Mouse (Mus musculus) ES-E14 (cell line): Measurements from ENCODE around the gene Ankrd13b. TPM values are rescaled to one million over a fixed set of nuclear protein-coding genes. Genes with fewer than 3 reads are reported as not detected.

Experiments
- DNase-seq: peaks from one replicate; pipeline ENCODE4 v3.0.0-alpha.2; 2013; ENCODE audit warnings: low read depth, low spot score
- H3K27ac ChIP-seq: 2 replicates; pipeline ENCODE4 v1.5.1; 2012; ENCODE audit warnings: low read depth, mild to moderate bottlenecking, low read length, moderate library complexity, mixed read lengths; ENCODE audit not compliant: poor library complexity, insufficient read depth, severe bottlenecking
- H3K36me3 ChIP-seq: 2 replicates; pipeline ENCODE4 v1.6.1; 2012; ENCODE audit warnings: mild to moderate bottlenecking, low read length, moderate library complexity, mixed read lengths; ENCODE audit not compliant: control insufficient read depth, poor library complexity, insufficient read depth, severe bottlenecking
- H3K4me1 ChIP-seq, 2 experiments: fragments of 150-350 bp in 1 of 2; sonication (generic) in 1 of 2; 2 replicates each; pipeline ENCODE4 v1.6.1; 2012; ENCODE audit warnings: low read length in 2 of 2, mild to moderate bottlenecking in 1 of 2, mixed read lengths in 1 of 2; ENCODE audit not compliant: control insufficient read depth in 2 of 2, insufficient read depth in 2 of 2, poor library complexity in 1 of 2
- H3K4me3 ChIP-seq, 2 experiments: fragments of 150-350 bp in 1 of 2; sonication (generic) in 1 of 2; 2 replicates each; pipeline ENCODE4 v1.5.1; 2012; ENCODE audit warnings: low read length in 2 of 2, low read depth in 1 of 2, mild to moderate bottlenecking in 1 of 2, mixed read lengths in 1 of 2; ENCODE audit not compliant: insufficient read depth in 1 of 2, poor library complexity in 1 of 2, severe bottlenecking in 1 of 2
- H3K9ac ChIP-seq: 2 replicates; pipeline ENCODE4 v1.6.1; 2012; ENCODE audit warnings: low read depth, mild to moderate bottlenecking, low read length, mixed read lengths; ENCODE audit not compliant: poor library complexity, insufficient read depth, severe bottlenecking
- H3K9me3 ChIP-seq: fragments of 150-350 bp; sonication (generic); 2 replicates; pipeline ENCODE4 v1.6.1; 2012; ENCODE audit warnings: low read depth, mild to moderate bottlenecking, low read length; ENCODE audit not compliant: control insufficient read depth, insufficient read depth
- CHD2 ChIP-seq: IDR thresholded peaks from 2 replicates; pipeline ENCODE4 v1.6.1; 2014; ENCODE audit warnings: mild to moderate bottlenecking, low read depth, low read length, inconsistent platforms
- HCFC1 ChIP-seq: IDR thresholded peaks from 2 replicates; pipeline ENCODE4 v1.6.1; 2012; ENCODE audit warnings: low read length, inconsistent platforms, borderline replicate concordance; ENCODE audit not compliant: insufficient read depth
- MAFK ChIP-seq: IDR thresholded peaks from 2 replicates; pipeline ENCODE4 v1.6.1; 2014; ENCODE audit warnings: mild to moderate bottlenecking, low read depth, low read length, inconsistent platforms; ENCODE audit not compliant: insufficient read depth
- ZC3H11A ChIP-seq: IDR thresholded peaks from 2 replicates; pipeline ENCODE4 v1.6.1; 2012; ENCODE audit warnings: low read depth, mild to moderate bottlenecking, inconsistent platforms, low read length, borderline replicate concordance
- ZNF384 ChIP-seq: IDR thresholded peaks from 2 replicates; pipeline ENCODE4 v1.6.1; 2012; ENCODE audit warnings: low read depth, low read length, inconsistent platforms
- in situ Hi-C, 2 experiments: fragments of 600-800 bp; cut with MboI; formaldehyde crosslinking; loops; one replicate each; pipeline ENCODE4 v1.15.1; 2025; ENCODE audit warnings: low sequenced_read_pairs in 2 of 2, inconsistent platforms in 1 of 2; ENCODE audit not compliant: unreplicated experiment in 2 of 2
- total RNA-seq: library from RNA; depleted of rRNA; stranded (reverse); fragments of 300-350 nt; gene quantifications from 2 replicates; pipeline ENCODE4 v1.2.3, GENCODE M21; 2012

Ankrd13b gene
- total RNA-seq, 1 experiment, result 7.0 TPM

- no peaks in the 10 kb centered on the region for H3K9me3 ChIP-seq
- peaks cover 0 to 5% of the 10 kb centered on the region in 2 experiments; a peak in 1 of 4 replicates for H3K4me1 ChIP-seq
- no peak for DNase-seq
- H3K4me3 ChIP-seq, result no peak overlapping the region
- TF ChIP-seq HCFC1, result no peak
- no peak for TF ChIP-seq ZNF384
- TF ChIP-seq CHD2, result no peak
- no peak for TF ChIP-seq MAFK
- no peaks in the 10 kb centered on the region for H3K36me3 ChIP-seq
- no peak overlapping the region for H3K9ac ChIP-seq
- H3K27ac ChIP-seq, result no peak overlapping the region
- in situ Hi-C loops, result no loop called here
Measured at GRCm38 (mm10) chr11:77442186-77443170, 47.0 kb downstream of the Ankrd13b start.

GRCm38 (mm10) chr11:77441020-77441419 lies 48.5 kb downstream of the Ankrd13b start:
- H3K27ac ChIP-seq, result no peak overlapping the region
- in situ Hi-C loops, result no loop called here
- no peak overlapping the region for H3K9ac ChIP-seq
- no peaks in the 10 kb centered on the region for H3K9me3 ChIP-seq
- H3K4me1 ChIP-seq, result no peaks in the 10 kb centered on the region
- DNase-seq, result no peak
- TF ChIP-seq HCFC1, result no peak
- TF ChIP-seq CHD2, result no peak
- no peak for TF ChIP-seq ZNF384
- no peak for TF ChIP-seq MAFK
- no peak for TF ChIP-seq ZC3H11A
- no peak overlapping the region for H3K4me3 ChIP-seq
- H3K36me3 ChIP-seq, result no peaks in the 10 kb centered on the region

- no peaks in the 10 kb centered on the region for H3K36me3 ChIP-seq
- no peaks in the 10 kb centered on the region for H3K9me3 ChIP-seq
- H3K9ac ChIP-seq, result no peak overlapping the region
- H3K27ac ChIP-seq, result no peak overlapping the region
- TF ChIP-seq ZC3H11A (no peak), HCFC1 (no peak), ZNF384 (no peak), MAFK (no peak), CHD2 (no peak)
- no peaks in the 10 kb centered on the region for H3K4me1 ChIP-seq
- DNase-seq, result no peak
- in situ Hi-C loops, result no loop called here
- H3K4me3 ChIP-seq, result no peak overlapping the region
Measured at GRCm38 (mm10) chr11:77440081-77440480, 49.4 kb downstream of the Ankrd13b start.

DNA sequence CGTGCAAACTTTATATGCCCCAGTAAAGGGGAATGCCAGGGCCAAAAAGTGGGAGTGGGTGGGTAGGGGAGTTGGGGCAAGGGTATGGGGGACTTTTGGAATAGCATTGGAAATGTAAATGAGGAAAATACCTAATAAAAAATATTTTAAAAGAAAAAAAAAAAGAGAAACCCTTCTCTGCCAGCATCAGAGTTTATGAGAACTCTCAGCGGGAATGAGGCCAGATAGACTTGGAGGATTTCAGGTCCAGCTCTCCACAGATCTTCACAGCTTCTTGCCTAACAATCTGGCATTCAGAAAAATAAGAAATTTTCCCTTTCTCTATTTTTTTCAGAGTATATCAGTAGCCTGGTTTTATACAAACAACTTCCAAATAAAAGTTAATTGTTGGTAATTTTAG lies 52.5 kb downstream of the Ankrd13b start:
- H3K27ac ChIP-seq, result no peak overlapping the region
- no peak overlapping the region for H3K4me3 ChIP-seq
- H3K9me3 ChIP-seq, result no peaks in the 10 kb centered on the region
- no peaks in the 10 kb centered on the region for H3K4me1 ChIP-seq
- H3K36me3 ChIP-seq, result no peaks in the 10 kb centered on the region
- TF ChIP-seq ZNF384, result no peak
- no peak for TF ChIP-seq CHD2
- no peak for TF ChIP-seq HCFC1
- no peak for TF ChIP-seq ZC3H11A
- TF ChIP-seq MAFK, result no peak
- H3K9ac ChIP-seq, result no peak overlapping the region
- in situ Hi-C loops, result no loop called here
- DNase-seq, result no peak

GRCm38 (mm10) chr11:77428446-77428845 lies 61.0 kb downstream of the Ankrd13b start:
- DNase-seq, result no peak
- H3K9ac ChIP-seq, result no peak overlapping the region
- H3K4me1 ChIP-seq, result no peaks in the 10 kb centered on the region
- no peak overlapping the region for H3K4me3 ChIP-seq
- in situ Hi-C loops, result no loop called here
- TF ChIP-seq ZC3H11A (no peak), HCFC1 (no peak), ZNF384 (no peak), CHD2 (no peak), MAFK (no peak)
- no peak overlapping the region for H3K27ac ChIP-seq
- no peaks in the 10 kb centered on the region for H3K36me3 ChIP-seq
- H3K9me3 ChIP-seq, result no peaks in the 10 kb centered on the region
